Mouse (Mus musculus) bone marrow macrophage, adult 2 months (primary cell): ENCODE data around the gene Reps1.

Source experiments
- CTCF ChIP-seq: IDR thresholded peaks from 2 replicates; pipeline ENCODE4 v1.5.1; 2012; ENCODE audit warnings: low read depth, mild to moderate bottlenecking, low read length, moderate library complexity
- POLR2A ChIP-seq: IDR thresholded peaks from 2 replicates; pipeline ENCODE4 v1.6.1; 2012; ENCODE audit warnings: mild to moderate bottlenecking, low read depth, low read length, borderline replicate concordance

DNA sequence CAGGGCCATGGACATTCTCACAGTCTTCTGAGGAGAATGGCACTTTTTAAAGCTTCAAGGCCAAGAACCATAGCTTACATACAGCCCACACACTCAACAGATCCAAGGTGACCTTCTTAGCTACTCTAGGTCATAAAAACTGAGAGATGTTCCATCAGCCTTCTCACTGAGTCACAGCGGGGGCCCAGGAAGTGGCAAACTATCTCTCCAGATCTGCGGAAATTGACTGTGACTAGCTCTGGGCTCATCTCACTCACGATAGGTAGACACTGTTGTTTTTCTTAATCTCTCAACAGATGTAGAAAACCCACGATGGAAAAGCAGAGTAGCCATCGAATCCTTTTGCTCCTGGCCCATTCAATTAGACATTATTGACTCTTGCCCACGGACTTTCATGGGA, 86.6 kb downstream of the Reps1 start:
- TF ChIP-seq CTCF (no peak), POLR2A (no peak)
